Mouse (Mus musculus): Measurements from ENCODE around the gene Grik2. TPM values are rescaled to one million over a fixed set of nuclear protein-coding genes. Genes with fewer than 3 reads are reported as not detected.

Gene Grik2
- total RNA-seq (2021): 10 to 100 TPM; 94.1 to 97.6 TPM
- long read RNA-seq, experiment 1, full-length matches to known transcripts: 5 of 11 reads
- long read RNA-seq, experiment 1, partial matches to known transcripts: 3 of 11 reads
- long read RNA-seq, experiment 1, other reads (novel, unspliced or antisense): 3 of 11 reads
- long read RNA-seq, experiment 2, full-length matches to known transcripts: 7 of 17 reads
- long read RNA-seq, experiment 2, partial matches to known transcripts: 2 of 17 reads
- long read RNA-seq, experiment 2, other reads (novel, unspliced or antisense): 8 of 17 reads

DNA sequence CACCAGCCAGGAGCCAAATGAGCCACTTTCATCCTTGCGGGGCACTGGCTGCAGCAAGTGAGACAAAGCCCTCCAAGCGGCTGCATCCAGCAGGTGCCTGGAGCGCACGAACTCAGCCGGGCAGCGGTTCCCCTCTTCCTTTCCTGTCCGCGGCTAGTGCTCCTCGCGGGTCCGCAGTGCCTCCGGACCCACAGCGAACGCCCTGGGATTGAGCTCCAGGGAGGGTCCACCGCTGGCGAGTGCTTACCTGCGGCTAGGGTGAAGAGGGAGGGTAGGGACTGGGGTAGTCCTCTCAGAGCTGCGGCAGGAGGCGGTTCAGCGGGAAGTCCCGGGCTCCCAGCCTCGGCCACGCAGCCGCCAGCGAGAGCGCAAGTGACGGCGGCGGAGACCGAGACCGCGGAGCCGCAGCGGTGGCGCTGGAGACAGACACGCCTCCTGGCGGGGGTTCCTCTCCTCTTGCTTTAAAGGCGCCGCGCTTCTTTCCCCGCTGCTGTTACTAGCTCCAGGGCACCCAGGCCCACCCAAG is at the start of gene Grik2:
Gene Grik2 (minus strand): TSS at position 386 of the 526 bp plus-strand sequence.
- DNase-seq (ENCODE audit: low spot score in 2 of 2): peak; percentile 85 to 89

DNA sequence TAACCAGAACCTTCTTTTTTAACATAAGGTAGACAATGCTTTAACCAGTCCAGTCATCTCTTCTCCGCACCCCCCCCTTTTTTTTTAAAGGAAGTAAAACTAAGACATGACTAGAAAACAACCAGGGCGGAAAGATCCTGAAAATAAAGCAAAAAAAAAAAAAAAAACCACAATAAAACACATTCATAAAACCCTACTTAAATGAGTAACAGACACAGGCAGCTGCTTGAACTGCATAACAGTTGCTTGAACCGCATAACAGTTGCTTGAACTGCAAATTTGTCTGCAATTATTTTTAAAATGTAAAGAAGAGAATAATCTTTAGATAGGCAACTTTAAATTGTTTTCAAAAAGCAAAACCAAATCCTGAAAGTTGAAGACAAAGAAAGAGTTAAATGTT is 45.8 kb upstream of the Grik2 start:
- DNase-seq (ENCODE audit: low spot score in 2 of 2): no peak

- no peak for DNase-seq (ENCODE audit: low spot score in 2 of 2)
Observed at GRCm38 (mm10) chr10:49807276-49807675, 18.7 kb upstream of the Grik2 start.

GRCm38 (mm10) chr10:49801001-49801400 is 12.4 kb upstream of the Grik2 start:
- DNase-seq (ENCODE audit: low spot score in 2 of 2): no peak

DNA sequence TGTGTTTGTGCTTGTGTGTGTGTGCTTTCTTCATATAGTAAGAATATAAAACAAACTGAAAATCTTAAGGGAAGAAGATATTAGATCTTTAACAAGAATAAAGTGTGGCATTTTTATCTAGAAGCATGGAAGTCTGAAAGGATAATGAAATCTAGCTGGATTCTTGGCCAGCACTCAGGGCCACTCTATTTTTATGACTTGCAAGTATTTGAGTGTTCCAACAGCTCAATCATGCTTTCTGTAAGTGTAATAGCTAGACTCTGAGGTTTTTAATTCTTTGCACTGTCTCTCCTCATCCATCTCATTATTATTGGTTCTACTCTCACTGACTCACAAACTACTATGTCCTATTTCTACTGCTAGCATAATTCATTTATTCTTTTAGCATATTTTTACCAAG is 5.6 kb upstream of the Grik2 start:
- no peak for DNase-seq (ENCODE audit: low spot score in 2 of 2)

- peak in 1 of 2 experiments; percentile 19 for DNase-seq (ENCODE audit: low spot score in 2 of 2)
Observed at GRCm38 (mm10) chr10:49790326-49790725, 1.8 kb upstream of the Grik2 start.

DNA sequence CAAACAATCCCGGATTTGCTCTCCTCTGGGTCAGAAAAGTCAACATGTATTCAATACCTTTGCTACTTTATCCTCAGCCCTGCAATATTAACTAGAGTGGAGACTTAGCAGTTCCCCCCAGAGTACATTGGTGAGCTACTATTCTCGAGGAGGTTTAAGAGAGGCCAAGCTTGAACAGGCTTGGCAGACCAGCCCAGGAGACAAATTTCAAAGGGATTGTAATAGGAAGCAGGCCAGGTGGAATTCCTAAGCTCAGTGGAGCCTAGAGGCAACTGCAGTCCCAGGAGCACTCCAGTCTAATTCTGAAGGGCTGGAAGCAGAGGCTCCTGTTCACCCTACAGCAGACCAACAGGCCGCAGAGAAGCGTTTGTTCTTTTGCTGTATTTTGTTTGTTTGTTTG is 1.1 kb upstream of the Grik2 start:
- no peak for DNase-seq (ENCODE audit: low spot score in 2 of 2)

DNA sequence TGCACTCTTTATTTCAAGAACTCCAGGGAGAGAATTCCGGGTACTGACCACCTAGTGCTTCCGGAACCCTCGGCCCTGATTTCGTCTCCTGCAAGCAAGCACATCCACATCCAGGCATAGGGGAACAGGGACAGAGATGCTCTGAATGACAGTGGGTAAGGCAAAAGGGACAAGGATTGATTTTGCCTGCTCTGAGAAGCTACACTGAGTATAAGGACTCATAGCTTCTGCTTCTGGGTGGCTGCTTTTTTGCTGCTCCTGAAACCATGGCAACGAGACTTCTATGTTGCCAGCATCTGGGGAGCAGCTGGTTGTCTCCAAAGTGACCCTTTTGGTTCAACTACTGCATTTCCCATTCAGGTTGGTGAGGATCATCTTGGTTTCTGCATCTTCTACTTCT is 348 bp upstream of the Grik2 start:
- DNase-seq (ENCODE audit: low spot score in 2 of 2): no peak

GRCm38 (mm10) chr10:49786630-49787029 is 1.9 kb downstream of the Grik2 start:
- DNase-seq (ENCODE audit: low spot score in 2 of 2): peak in 1 of 2 experiments; percentile 35

DNA sequence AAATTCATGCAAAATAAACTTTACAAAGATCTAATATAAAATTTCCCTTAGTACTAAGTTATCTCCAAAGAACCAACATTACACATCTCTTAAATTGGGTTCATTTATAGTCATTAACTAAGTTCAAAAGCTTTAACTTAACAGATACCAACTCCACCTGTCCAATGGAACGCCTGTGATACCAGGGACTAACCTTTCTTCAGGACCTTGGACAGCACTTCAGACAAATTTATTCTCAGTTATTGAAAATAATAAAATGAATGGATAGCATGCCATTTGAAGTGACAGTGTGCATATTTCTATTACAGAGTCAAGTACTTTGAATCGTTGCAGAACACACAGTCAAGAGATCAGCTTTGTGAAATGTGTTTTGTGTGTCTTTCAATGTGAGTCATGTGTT is 3.1 kb downstream of the Grik2 start:
- DNase-seq (ENCODE audit: low spot score in 2 of 2): no peak

DNA sequence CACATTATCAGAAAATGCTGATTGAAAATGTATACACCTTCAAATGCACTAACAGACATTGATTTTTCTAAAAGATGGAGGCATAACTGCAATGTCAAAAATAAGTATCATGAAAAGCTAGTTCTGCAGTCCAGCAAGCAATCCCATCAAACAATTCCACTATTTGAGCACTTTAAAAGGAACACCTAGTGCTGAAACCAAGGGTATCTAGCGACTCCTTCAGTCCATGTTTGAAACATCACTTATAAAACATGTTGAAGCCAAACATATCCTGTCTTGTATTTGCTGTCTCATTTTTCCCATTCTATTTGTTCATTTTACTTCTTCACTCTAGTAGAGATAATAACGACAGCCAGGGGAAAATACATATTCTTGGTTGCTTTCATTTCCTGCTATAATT is 3.7 kb downstream of the Grik2 start:
- peak in 1 of 2 experiments; percentile 78 for DNase-seq (ENCODE audit: low spot score in 2 of 2)

- peak; percentile 61 to 75 for DNase-seq (ENCODE audit: low spot score in 2 of 2)
Observed at GRCm38 (mm10) chr10:49782741-49783691, 5.5 kb downstream of the Grik2 start.

- DNase-seq (ENCODE audit: low spot score in 2 of 2): peak in 1 of 2 experiments; percentile 19
Observed at GRCm38 (mm10) chr10:49782061-49782460, 6.5 kb downstream of the Grik2 start.

- DNase-seq (ENCODE audit: low spot score in 2 of 2): peak; percentile 40 to 46
Observed at GRCm38 (mm10) chr10:49780430-49780829, 8.1 kb downstream of the Grik2 start.

DNA sequence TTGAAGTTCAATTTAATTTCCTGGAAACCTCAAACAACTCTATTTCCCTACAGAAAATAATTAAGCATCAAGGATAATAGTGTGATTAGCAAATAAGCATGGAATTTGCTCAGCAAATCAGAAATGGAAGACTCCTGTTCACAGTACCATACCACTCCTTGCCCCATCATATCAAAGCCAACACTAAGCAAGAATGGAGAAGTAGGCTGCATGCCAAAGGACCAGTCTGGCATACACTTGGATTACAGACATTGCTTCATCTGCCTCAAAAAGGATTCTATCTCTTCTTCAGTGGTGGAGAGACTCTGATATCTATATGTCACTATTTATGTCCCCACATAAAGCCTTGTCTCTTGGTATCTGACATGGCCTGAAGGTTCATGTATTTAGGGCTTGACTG is 19.7 kb downstream of the Grik2 start:
- no peak for DNase-seq (ENCODE audit: low spot score in 2 of 2)

DNA sequence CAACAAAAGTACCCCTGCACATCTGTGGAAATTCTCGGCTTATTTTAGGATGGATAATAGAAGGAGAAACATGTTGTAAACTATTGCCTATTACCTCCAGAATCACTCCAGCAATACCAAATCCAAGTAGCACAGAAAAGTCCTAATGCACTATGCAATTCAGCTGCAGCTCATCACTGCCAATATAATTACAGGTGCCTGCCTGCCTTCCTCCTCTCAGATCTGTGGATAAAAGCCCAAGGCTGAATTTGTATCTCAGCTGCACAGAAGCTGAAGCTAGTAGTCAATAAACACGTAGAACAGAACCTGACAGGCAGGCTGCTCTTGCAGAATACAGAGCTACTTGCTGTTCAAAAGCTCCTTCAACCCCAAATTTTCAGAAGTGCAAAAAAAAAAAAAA is 21.0 kb downstream of the Grik2 start:
- no peak for DNase-seq (ENCODE audit: low spot score in 2 of 2)

- no peak for DNase-seq (ENCODE audit: low spot score in 2 of 2)
Observed at GRCm38 (mm10) chr10:49762607-49763006, 26.0 kb downstream of the Grik2 start.

- no peak for DNase-seq (ENCODE audit: low spot score in 2 of 2)
Observed at GRCm38 (mm10) chr10:49751769-49752168, 36.8 kb downstream of the Grik2 start.

DNA sequence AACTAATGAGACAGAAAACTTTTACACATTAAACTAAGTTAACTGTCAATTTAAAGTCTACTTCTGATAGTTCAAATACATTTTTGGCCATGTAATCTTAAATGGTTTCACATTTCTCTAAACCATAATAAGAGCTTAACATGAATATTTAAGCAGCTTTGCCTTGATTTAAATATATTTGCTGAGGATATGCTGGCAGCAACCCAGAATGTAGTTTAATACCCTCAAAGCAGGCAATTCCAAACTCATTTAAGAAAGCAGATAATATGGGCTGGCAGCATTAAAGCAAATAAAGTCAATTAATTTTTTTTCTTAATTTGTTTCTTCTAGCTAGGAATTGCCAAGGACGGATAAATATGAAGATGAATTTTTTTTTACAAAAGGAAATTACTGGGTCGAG is 56.7 kb downstream of the Grik2 start:
- no peak for DNase-seq (ENCODE audit: low spot score in 2 of 2)

DNA sequence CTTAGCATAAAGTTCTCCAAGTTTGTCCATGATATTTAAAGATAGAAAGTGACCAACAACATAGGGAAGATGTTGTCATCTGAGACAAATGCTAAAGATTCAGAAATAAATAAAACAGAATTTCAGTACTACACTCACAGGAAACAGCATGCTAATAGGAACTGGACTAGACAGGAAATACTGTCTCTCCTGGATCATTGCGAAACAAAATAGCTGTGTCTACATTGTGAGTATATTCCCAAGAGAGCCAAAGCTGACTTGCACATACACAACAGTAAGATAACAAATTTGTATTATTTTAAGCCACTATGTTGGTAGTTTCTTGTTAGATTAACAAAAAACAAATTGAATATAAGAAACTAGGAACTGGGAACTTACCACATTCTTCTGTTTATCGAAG is 64.9 kb downstream of the Grik2 start:
- no peak for DNase-seq (ENCODE audit: low spot score in 2 of 2)

DNA sequence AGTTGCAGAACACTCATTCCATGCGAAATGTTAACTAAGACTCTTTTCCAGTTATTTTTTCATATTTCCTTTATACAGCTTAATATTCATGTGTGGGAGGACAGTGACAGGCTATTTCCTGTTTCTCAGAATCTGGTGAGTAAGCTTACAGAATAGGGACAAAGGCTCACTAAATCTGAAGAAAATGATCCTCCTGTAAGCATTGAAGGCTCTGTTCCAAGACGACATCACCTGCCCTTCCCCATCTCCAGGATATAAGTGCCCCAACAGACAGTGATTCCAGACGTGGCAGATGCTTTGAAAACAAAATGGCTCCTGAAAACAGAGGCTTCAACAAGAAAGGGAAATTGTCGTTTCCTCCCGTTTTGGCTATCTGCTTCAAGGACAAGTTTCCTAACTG is 71.7 kb downstream of the Grik2 start:
- no peak for DNase-seq (ENCODE audit: low spot score in 2 of 2)

DNA sequence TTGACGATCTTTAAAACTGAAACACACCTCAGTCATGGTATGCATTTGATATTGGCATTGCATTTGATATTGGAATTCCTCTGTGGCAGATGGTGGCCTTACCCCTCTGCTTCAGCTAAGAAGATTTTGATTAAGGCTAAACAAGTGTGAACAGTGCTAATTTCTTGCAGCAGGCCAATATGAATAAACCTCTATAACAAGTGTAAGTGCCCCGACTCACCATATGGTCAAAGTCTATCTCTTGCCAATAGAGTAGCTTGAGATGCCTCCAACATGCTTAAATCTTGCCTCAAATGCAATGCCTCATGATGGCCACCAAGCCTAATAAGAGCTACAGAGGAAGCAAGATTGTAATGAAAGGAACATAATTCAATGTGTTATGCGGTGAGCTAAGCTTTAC is 78.8 kb downstream of the Grik2 start:
- DNase-seq (ENCODE audit: low spot score in 2 of 2): no peak
